Mouse (Mus musculus) embryonic facial prominence, embryonic 12.5 days (tissue): ENCODE measurements around the gene Sbsn. TPM values are rescaled to one million over a fixed set of nuclear protein-coding genes. Genes with fewer than 3 reads are reported as not detected.

Experiments
- ATAC-seq: fragments of 200-750 bp; cut with Nextera tagmentation; 2 replicates; pipeline ENCODE4 v1.8.0; 2017; ENCODE audit not compliant: insufficient number of reproducible peaks, insufficient read depth, low FRiP score, low TSS enrichment
- H3K27ac ChIP-seq: fragments of 300-500 bp; sonication (generic); 2 replicates; pipeline ENCODE4 v1.5.1; 2016; ENCODE audit warnings: mild to moderate bottlenecking
- H3K27me3 ChIP-seq: fragments of 300-500 bp; sonication (generic); 2 replicates; pipeline ENCODE4 v1.6.1; 2016; ENCODE audit warnings: mild to moderate bottlenecking, moderate library complexity
- H3K36me3 ChIP-seq: fragments of 300-500 bp; sonication (generic); 2 replicates; pipeline ENCODE4 v1.6.1; 2016; ENCODE audit warnings: mild to moderate bottlenecking
- H3K4me1 ChIP-seq: fragments of 300-500 bp; sonication (generic); 2 replicates; pipeline ENCODE4 v1.6.1; 2016
- H3K4me2 ChIP-seq: fragments of 300-500 bp; sonication (generic); replicated peaks from 2 replicates; pipeline ENCODE4 v1.6.1; 2016; ENCODE audit warnings: mild to moderate bottlenecking, moderate library complexity
- H3K4me3 ChIP-seq: fragments of 300-500 bp; sonication (generic); 2 replicates; pipeline ENCODE4 v1.5.1; 2016; ENCODE audit warnings: mild to moderate bottlenecking
- H3K9ac ChIP-seq: fragments of 300-500 bp; sonication (generic); 2 replicates; pipeline ENCODE4 v1.6.1; 2016; ENCODE audit warnings: mild to moderate bottlenecking, moderate library complexity
- H3K9me3 ChIP-seq: fragments of 300-500 bp; sonication (generic); 2 replicates; pipeline ENCODE4 v1.6.1; 2016; ENCODE audit warnings: mild to moderate bottlenecking, moderate library complexity
- WGBS: fragments of 180-500 bp; shearing (Covaris S2); methylation state at CpG from one replicate; pipeline ENCODE4 v1.1.7; 2016; 5-methylcytosine and 5-hydroxymethylcytosine counted together
- polyA plus RNA-seq: library from polyadenylated mRNA; unstranded; fragments of >200 nt; fragmentation: Nextera tagmentation; extraction: Ambion mirVana; gene quantifications from 2 replicates; pipeline ENCODE4 v1.2.1, GENCODE M21; 2016

Gene Sbsn
- polyA plus RNA-seq, 1 experiment from 2014 or later, result 1.1 TPM

GRCm38 (mm10) chr7:30790141-30790540 is 38.9 kb downstream of the Sbsn start:
- WGBS, result 75% methylated on average over 10 of the region's 10 CpGs
- H3K27ac ChIP-seq, result no peak overlapping the region

DNA sequence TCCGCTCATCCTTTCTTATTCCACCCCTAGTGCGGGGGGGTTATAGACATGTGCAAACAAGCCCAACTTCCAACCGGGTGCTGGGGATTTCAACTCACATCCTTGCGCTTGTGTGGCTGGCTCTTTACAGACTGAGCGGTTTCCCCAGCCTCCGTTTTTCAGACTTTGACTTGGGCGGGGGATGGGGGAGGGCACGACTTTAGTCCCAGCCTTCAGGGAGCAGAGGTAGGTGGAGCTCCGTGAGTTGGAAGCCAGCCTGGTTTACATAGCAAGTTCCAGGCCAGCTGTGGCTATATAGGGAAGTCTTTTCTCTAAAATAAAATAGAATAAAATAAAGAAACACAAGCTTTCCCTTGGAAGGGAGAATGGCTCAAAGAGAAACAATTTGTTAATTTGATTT is 40.6 kb downstream of the Sbsn start:
- WGBS, result 26% methylated on average over 9 of the region's 9 CpGs
- ATAC-seq, result no peak
- Histone ChIP-seq H3K9ac (no peak overlapping the region), H3K9me3 (no peaks in the 10 kb centered on the region), H3K36me3 (no peaks in the 10 kb centered on the region), H3K4me1 (no peaks in the 10 kb centered on the region), H3K27ac (no peak overlapping the region), H3K4me2 (no peak overlapping the region), H3K27me3 (no peaks in the 10 kb centered on the region), H3K4me3 (no peak overlapping the region)

More at GRCm38 (mm10) chr7:30790141-30790540, 38.9 kb downstream of the Sbsn start:
- Histone ChIP-seq H3K4me2 (no peak overlapping the region), H3K4me3 (no peak overlapping the region), H3K9me3 (no peaks in the 10 kb centered on the region), H3K4me1 (no peaks in the 10 kb centered on the region), H3K27me3 (no peaks in the 10 kb centered on the region), H3K36me3 (no peaks in the 10 kb centered on the region), H3K9ac (no peak overlapping the region)
- ATAC-seq, result no peak

DNA sequence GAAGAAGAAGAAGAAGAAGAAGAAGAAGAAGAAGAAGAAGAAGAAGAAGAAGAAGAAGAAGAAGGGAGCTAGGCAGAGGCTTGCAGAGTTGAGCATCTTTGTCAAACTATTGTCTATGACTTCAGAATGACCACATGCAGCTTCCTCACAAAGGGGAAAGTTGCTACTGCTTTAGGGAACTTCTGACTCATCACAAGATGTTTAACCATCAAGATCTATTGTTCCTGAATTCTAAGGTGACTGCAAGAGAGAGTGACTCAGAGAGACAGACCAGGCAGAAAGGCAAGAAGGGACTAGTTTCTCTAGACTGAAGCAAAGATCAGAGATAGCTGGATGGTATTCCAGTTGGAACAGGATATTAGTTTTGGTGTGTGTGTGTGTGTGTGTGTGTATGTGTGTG is 43.6 kb downstream of the Sbsn start:
- H3K27ac ChIP-seq, result no peak overlapping the region
- H3K27me3 ChIP-seq, result no peaks in the 10 kb centered on the region
- no peak overlapping the region for H3K9ac ChIP-seq
- H3K4me3 ChIP-seq, result no peak overlapping the region
- no peaks in the 10 kb centered on the region for H3K4me1 ChIP-seq
- no peaks in the 10 kb centered on the region for H3K9me3 ChIP-seq
- H3K4me2 ChIP-seq, result no peak overlapping the region
- H3K36me3 ChIP-seq, result no peaks in the 10 kb centered on the region
- ATAC-seq, result no peak

DNA sequence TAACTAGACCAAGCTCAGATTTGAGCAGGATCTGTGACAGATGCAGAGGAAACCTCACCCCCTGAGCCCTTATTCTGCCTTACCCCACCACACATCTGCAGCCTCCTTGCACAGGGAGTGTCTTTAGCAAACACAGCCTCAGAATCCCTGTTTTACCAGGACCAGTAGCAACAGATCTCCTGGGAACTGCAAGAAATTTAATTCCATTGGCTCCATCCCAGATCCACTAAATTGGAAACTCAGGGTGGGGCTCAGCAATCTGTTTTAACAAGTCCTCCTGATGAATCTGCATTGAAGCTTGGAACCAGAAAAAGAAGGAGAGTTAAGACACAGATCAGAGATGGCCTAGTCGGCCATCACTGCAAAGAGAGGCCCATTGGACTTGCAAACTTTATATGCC is 45.5 kb downstream of the Sbsn start:
- H3K36me3 ChIP-seq, result no peaks in the 10 kb centered on the region
- no peak overlapping the region for H3K4me2 ChIP-seq
- ATAC-seq, result no peak
- no peak overlapping the region for H3K4me3 ChIP-seq
- no peak overlapping the region for H3K27ac ChIP-seq
- H3K9ac ChIP-seq, result no peak overlapping the region
- no peaks in the 10 kb centered on the region for H3K9me3 ChIP-seq
- no peaks in the 10 kb centered on the region for H3K27me3 ChIP-seq
- 86% methylated on average over 1 of the region's 1 CpGs for WGBS
- no peaks in the 10 kb centered on the region for H3K4me1 ChIP-seq

DNA sequence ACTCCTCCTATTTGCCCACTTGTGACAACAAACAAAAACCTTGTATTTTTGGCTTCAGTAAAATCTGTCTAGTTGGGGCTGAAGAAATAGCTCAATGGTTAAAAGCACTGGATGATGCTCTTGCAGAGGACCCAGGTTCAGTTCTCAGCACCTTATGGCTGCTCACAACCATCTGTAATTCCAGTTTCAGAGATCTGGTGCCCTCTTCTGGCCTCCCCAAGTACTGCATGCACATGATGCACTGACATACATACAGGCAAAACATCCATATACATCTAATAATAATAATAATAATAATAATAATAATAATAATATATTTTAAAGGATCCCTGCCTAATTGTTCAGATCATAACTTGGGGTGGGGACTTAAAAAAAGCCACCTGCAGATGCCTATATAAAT is 49.4 kb downstream of the Sbsn start:
- no peak overlapping the region for H3K27ac ChIP-seq
- no peak overlapping the region for H3K9ac ChIP-seq
- H3K4me2 ChIP-seq, result no peak overlapping the region
- no peak for ATAC-seq
- H3K4me3 ChIP-seq, result no peak overlapping the region
- no peaks in the 10 kb centered on the region for H3K4me1 ChIP-seq
- H3K27me3 ChIP-seq, result no peaks in the 10 kb centered on the region
- H3K36me3 ChIP-seq, result no peaks in the 10 kb centered on the region
- H3K9me3 ChIP-seq, result no peaks in the 10 kb centered on the region

DNA sequence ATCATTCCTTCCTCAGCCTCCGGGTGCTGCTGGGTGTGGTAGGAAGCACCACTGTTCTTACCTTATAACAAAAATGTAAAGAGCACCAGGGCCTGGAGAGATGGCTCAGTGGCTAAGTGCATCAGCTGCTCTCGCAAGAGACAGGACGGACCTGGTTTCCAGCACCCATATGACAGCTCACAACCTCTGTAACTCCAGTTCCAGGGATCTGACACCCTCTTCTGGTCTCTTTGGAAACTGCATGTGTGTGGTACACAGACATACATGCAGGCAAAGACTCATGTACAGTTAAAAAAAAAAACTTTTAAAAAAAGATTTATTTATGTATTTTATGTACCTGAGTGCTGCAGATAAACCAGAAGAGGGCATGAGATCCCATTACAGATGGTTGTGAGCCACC is 52.0 kb downstream of the Sbsn start:
- Histone ChIP-seq H3K27me3 (no peaks in the 10 kb centered on the region), H3K9ac (no peak overlapping the region), H3K27ac (no peak overlapping the region), H3K4me2 (no peak overlapping the region), H3K36me3 (no peaks in the 10 kb centered on the region), H3K9me3 (no peaks in the 10 kb centered on the region), H3K4me1 (no peaks in the 10 kb centered on the region), H3K4me3 (no peak overlapping the region)
- 90% methylated on average over 3 of the region's 3 CpGs for WGBS
- ATAC-seq, result no peak

GRCm38 (mm10) chr7:30804026-30804715 is 52.9 kb downstream of the Sbsn start:
- no peak overlapping the region for H3K9ac ChIP-seq
- H3K4me1 ChIP-seq, result no peaks in the 10 kb centered on the region
- no peak overlapping the region for H3K27ac ChIP-seq
- no peaks in the 10 kb centered on the region for H3K27me3 ChIP-seq
- ATAC-seq, result no peak
- H3K4me3 ChIP-seq, result no peak overlapping the region
- no peak overlapping the region for H3K4me2 ChIP-seq
- WGBS, result 83% methylated on average over 9 of the region's 9 CpGs
- no peaks in the 10 kb centered on the region for H3K9me3 ChIP-seq
- H3K36me3 ChIP-seq, result no peaks in the 10 kb centered on the region

Other genes starting within 250 kb of the Sbsn start
- 20.0 and 26.5 TPM in 2 replicates for gene Arhgap33, start 216.4 kb upstream of the Sbsn start, polyA plus RNA-seq
- 8.5 and 9.2 TPM in 2 replicates for gene Hspb6, start 199.3 kb upstream of the Sbsn start, polyA plus RNA-seq
- gene Proser3, start 199.2 kb upstream of the Sbsn start, polyA plus RNA-seq, result 15.6 and 16.0 TPM in 2 replicates
- 44.7 and 49.1 TPM in 2 replicates for gene Lin37, start 191.6 kb upstream of the Sbsn start, polyA plus RNA-seq
- 94.1 TPM in 2 replicates for gene U2af1l4, start 188.2 kb upstream of the Sbsn start, polyA plus RNA-seq
- gene Gm49396, start 188.1 kb upstream of the Sbsn start, polyA plus RNA-seq, result 16.5 and 17.4 TPM in 2 replicates
- 132 and 138 TPM in 2 replicates for gene Psenen, start 187.8 kb upstream of the Sbsn start, polyA plus RNA-seq
- 4.1 and 5.5 TPM in 2 replicates for gene Igflr1, start 186.0 kb upstream of the Sbsn start, polyA plus RNA-seq
- gene Kmt2b, start 162.7 kb upstream of the Sbsn start, polyA plus RNA-seq, result 11.6 and 12.6 TPM in 2 replicates
- gene Zbtb32, start 152.6 kb upstream of the Sbsn start, polyA plus RNA-seq, result 0.17 and 0.19 TPM in 2 replicates
- gene Upk1a, start 138.6 kb upstream of the Sbsn start, polyA plus RNA-seq, result 0.37 and 0.73 TPM in 2 replicates
- 761 and 784 TPM in 2 replicates for gene Cox6b1, start 125.3 kb upstream of the Sbsn start, polyA plus RNA-seq
- gene Etv2, start 115.6 kb upstream of the Sbsn start, polyA plus RNA-seq, result not detected in 2 replicates
- 151 and 154 TPM in 2 replicates for gene Rbm42, start 101.2 kb upstream of the Sbsn start, polyA plus RNA-seq
- gene Haus5, start 86.5 kb upstream of the Sbsn start, polyA plus RNA-seq, result 54.8 and 59.3 TPM in 2 replicates
- not detected in 2 replicates for gene Pmis2, start 79.9 kb upstream of the Sbsn start, polyA plus RNA-seq
- gene 2200002J24Rik, start 52.5 kb upstream of the Sbsn start, polyA plus RNA-seq, result not detected in 2 replicates
- gene Atp4a, start 39.3 kb upstream of the Sbsn start, polyA plus RNA-seq, result 0.50 and 0.96 TPM in 2 replicates
- gene Tmem147, start 21.9 kb upstream of the Sbsn start, polyA plus RNA-seq, result 156 and 166 TPM in 2 replicates
- 0.62 and 0.97 TPM in 2 replicates for gene Gapdhs, start 7.8 kb upstream of the Sbsn start, polyA plus RNA-seq
- 0.32 TPM in 1 of 2 replicates, not detected in the other for gene Dmkn, start 12.3 kb downstream of the Sbsn start, polyA plus RNA-seq
- 1.0 and 1.1 TPM in 2 replicates for gene Krtdap, start 36.4 kb downstream of the Sbsn start, polyA plus RNA-seq
- gene Ffar2, start 72.3 kb downstream of the Sbsn start, polyA plus RNA-seq, result 0.24 TPM in 1 of 2 replicates, not detected in the other
- gene Ffar3, start 104.7 kb downstream of the Sbsn start, polyA plus RNA-seq, result 0.13 TPM in 1 of 2 replicates, not detected in the other
- gene Ffar1, start 110.1 kb downstream of the Sbsn start, polyA plus RNA-seq, result not detected in 2 replicates
- 0.09 and 0.17 TPM in 2 replicates for gene Cd22, start 128.9 kb downstream of the Sbsn start, polyA plus RNA-seq
- 0.26 and 0.29 TPM in 2 replicates for gene Mag, start 163.4 kb downstream of the Sbsn start, polyA plus RNA-seq
- not detected in 2 replicates for gene Hamp2, start 173.2 kb downstream of the Sbsn start, polyA plus RNA-seq
- gene Hamp, start 192.6 kb downstream of the Sbsn start, polyA plus RNA-seq, result not detected in 2 replicates
- 31.8 and 32.7 TPM in 2 replicates for gene Usf2, start 205.3 kb downstream of the Sbsn start, polyA plus RNA-seq
- 25.6 and 26.2 TPM in 2 replicates for gene Lsr, start 222.0 kb downstream of the Sbsn start, polyA plus RNA-seq
- 1.4 and 2.0 TPM in 2 replicates for gene Fam187b, start 222.3 kb downstream of the Sbsn start, polyA plus RNA-seq